Mouse (Mus musculus): Measurements from ENCODE around the gene Ppif. TPM values are rescaled to one million over a fixed set of nuclear protein-coding genes. Genes with fewer than 3 reads are reported as not detected.
A peak's percentile ranks its signal among the peaks of the same experiment; 100 is the strongest.

Gene Ppif
- polyA plus RNA-seq, 1 experiment from 2014 or later: 56.5 TPM

GRCm38 (mm10) chr14:25727149-25727510 lies 33.2 kb downstream of the Ppif start:
- Histone ChIP-seq H3K36me3 (ENCODE audit: insufficient read depth, low read length) (no peaks in the 10 kb centered on the region), H3K27me3 (ENCODE audit: insufficient read depth, low read length) (no peaks in the 10 kb centered on the region), H3K9ac (ENCODE audit: low read depth, low read length) (0 out of 2 replicates have a peak overlapping the region, but pooled peaks have one; percentile 19), H3K9me3 (replicated peaks; ENCODE audit: low read length) (no peaks in the 10 kb centered on the region), H3K4me1 (replicated peaks; ENCODE audit: insufficient read depth, low read length) (peaks cover 11% of the 10 kb centered on the region; the same call in 1 of the 2 replicates), H3K27ac (no peak overlapping the region), H3K4me3 (replicated peaks; ENCODE audit: low read depth, low read length) (no peak overlapping the region), H3K4me2 (ENCODE audit: low read length) (no peak overlapping the region)
- no peak for TF ChIP-seq CTCF (IDR thresholded peaks at IDR 0.05; ENCODE audit: low read depth)
- WGBS: 78% methylated on average over 5 of the region's 5 CpGs
- ATAC-seq (replicated peaks; ENCODE audit: low FRiP score, low read depth): no peak
- no peak for DNase-seq (ENCODE audit: low spot score)

GRCm38 (mm10) chr14:25734736-25735716 lies 41.1 kb downstream of the Ppif start:
- peak overlapping the region; percentile 70; the same call in 1 of the 2 replicates for H3K27ac ChIP-seq
- no peak overlapping the region; the same call in 1 of the 2 replicates for H3K9ac ChIP-seq (ENCODE audit: low read depth, low read length)
- H3K4me3 ChIP-seq (replicated peaks; ENCODE audit: low read depth, low read length): no peak overlapping the region
- no peaks in the 10 kb centered on the region for H3K36me3 ChIP-seq (ENCODE audit: insufficient read depth, low read length)
- WGBS: 25% methylated on average over 17 of the region's 17 CpGs
- no peak overlapping the region for H3K4me2 ChIP-seq (ENCODE audit: low read length)
- peaks cover 39% of the 10 kb centered on the region for H3K4me1 ChIP-seq (replicated peaks; ENCODE audit: insufficient read depth, low read length)
- DNase-seq (ENCODE audit: low spot score): no peak
- 0 out of 2 replicates have a peak, but pooled peaks have one; percentile 40 for ATAC-seq (replicated peaks; ENCODE audit: low FRiP score, low read depth)
- H3K9me3 ChIP-seq (replicated peaks; ENCODE audit: low read length): no peaks in the 10 kb centered on the region
- no peaks in the 10 kb centered on the region for H3K27me3 ChIP-seq (ENCODE audit: insufficient read depth, low read length)
- TF ChIP-seq CTCF (IDR thresholded peaks at IDR 0.05; ENCODE audit: low read depth): no peak

- Histone ChIP-seq H3K4me1 (replicated peaks; ENCODE audit: insufficient read depth, low read length) (peaks cover 39% of the 10 kb centered on the region), H3K4me3 (replicated peaks; ENCODE audit: low read depth, low read length) (no peak overlapping the region), H3K9ac (ENCODE audit: low read depth, low read length) (no peak overlapping the region), H3K9me3 (replicated peaks; ENCODE audit: low read length) (no peaks in the 10 kb centered on the region), H3K27ac (peak overlapping the region; percentile 70; the same call in 1 of the 2 replicates), H3K4me2 (ENCODE audit: low read length) (no peak overlapping the region), H3K27me3 (ENCODE audit: insufficient read depth, low read length) (no peaks in the 10 kb centered on the region), H3K36me3 (ENCODE audit: insufficient read depth, low read length) (no peaks in the 10 kb centered on the region)
- no peak for ATAC-seq (replicated peaks; ENCODE audit: low FRiP score, low read depth)
- no peak for TF ChIP-seq CTCF (IDR thresholded peaks at IDR 0.05; ENCODE audit: low read depth)
- whole genome bisulfite sequencing: 68% methylated on average over 3 of the region's 3 CpGs
- no peak for DNase-seq (ENCODE audit: low spot score)
Observed at GRCm38 (mm10) chr14:25736140-25736539, 42.2 kb downstream of the Ppif start.

- Histone ChIP-seq H3K36me3 (ENCODE audit: insufficient read depth, low read length) (no peaks in the 10 kb centered on the region), H3K4me2 (ENCODE audit: low read length) (no peak overlapping the region), H3K4me1 (replicated peaks; ENCODE audit: insufficient read depth, low read length) (peaks cover 39% of the 10 kb centered on the region), H3K27ac (peak overlapping the region; percentile 70; the same call in 1 of the 2 replicates), H3K9me3 (replicated peaks; ENCODE audit: low read length) (no peaks in the 10 kb centered on the region), H3K4me3 (replicated peaks; ENCODE audit: low read depth, low read length) (no peak overlapping the region), H3K9ac (ENCODE audit: low read depth, low read length) (no peak overlapping the region), H3K27me3 (ENCODE audit: insufficient read depth, low read length) (no peaks in the 10 kb centered on the region)
- no peak for TF ChIP-seq CTCF (IDR thresholded peaks at IDR 0.05; ENCODE audit: low read depth)
- 0 out of 2 replicates have a peak, but pooled peaks have one; percentile 36 for ATAC-seq (replicated peaks; ENCODE audit: low FRiP score, low read depth)
- peak; percentile 78 for DNase-seq (ENCODE audit: low spot score)
- 50% methylated on average over 6 of the region's 6 CpGs for WGBS
Observed at GRCm38 (mm10) chr14:25736589-25736988, 42.6 kb downstream of the Ppif start.

GRCm38 (mm10) chr14:25738591-25739001 lies 44.6 kb downstream of the Ppif start:
- Histone ChIP-seq H3K27me3 (ENCODE audit: insufficient read depth, low read length) (no peaks in the 10 kb centered on the region), H3K9ac (ENCODE audit: low read depth, low read length) (no peak overlapping the region), H3K36me3 (ENCODE audit: insufficient read depth, low read length) (no peaks in the 10 kb centered on the region), H3K27ac (no peak overlapping the region), H3K4me2 (ENCODE audit: low read length) (no peak overlapping the region), H3K4me1 (replicated peaks; ENCODE audit: insufficient read depth, low read length) (peaks cover 39% of the 10 kb centered on the region), H3K4me3 (replicated peaks; ENCODE audit: low read depth, low read length) (no peak overlapping the region), H3K9me3 (replicated peaks; ENCODE audit: low read length) (no peaks in the 10 kb centered on the region)
- no peak for TF ChIP-seq CTCF (IDR thresholded peaks at IDR 0.05; ENCODE audit: low read depth)
- DNase-seq (ENCODE audit: low spot score) (peak; percentile 49), ATAC-seq (replicated peaks; ENCODE audit: low FRiP score, low read depth) (no peak)
- 33% methylated on average over 14 of the region's 14 CpGs for WGBS

- TF ChIP-seq CTCF (IDR thresholded peaks at IDR 0.05; ENCODE audit: low read depth): no peak
- no peak for ATAC-seq (replicated peaks; ENCODE audit: low FRiP score, low read depth)
- 80% methylated on average over 4 of the region's 4 CpGs for WGBS
- Histone ChIP-seq H3K4me2 (ENCODE audit: low read length) (no peak overlapping the region), H3K36me3 (ENCODE audit: insufficient read depth, low read length) (no peaks in the 10 kb centered on the region), H3K27me3 (ENCODE audit: insufficient read depth, low read length) (no peaks in the 10 kb centered on the region), H3K9ac (ENCODE audit: low read depth, low read length) (no peak overlapping the region), H3K27ac (no peak overlapping the region), H3K4me1 (replicated peaks; ENCODE audit: insufficient read depth, low read length) (peaks cover 29% of the 10 kb centered on the region), H3K4me3 (replicated peaks; ENCODE audit: low read depth, low read length) (no peak overlapping the region), H3K9me3 (replicated peaks; ENCODE audit: low read length) (no peaks in the 10 kb centered on the region)
- no peak for DNase-seq (ENCODE audit: low spot score)
Observed at GRCm38 (mm10) chr14:25739957-25740565, 46.1 kb downstream of the Ppif start.
